Mouse (Mus musculus): ENCODE measurements around the gene Pafah1b3. TPM values are rescaled to one million over a fixed set of nuclear protein-coding genes. Genes with fewer than 3 reads are reported as not detected.
A peak's percentile ranks its signal among the peaks of the same experiment; 100 is the strongest.

Pafah1b3 gene
- polyA plus RNA-seq, 1 experiment from 2014 or later: 152 TPM

GRCm38 (mm10) chr7:25271651-25272444, 25.9 kb downstream of the Pafah1b3 start:
- DNase-seq (ENCODE audit: low spot score) (no peak), ATAC-seq (replicated peaks; ENCODE audit: low FRiP score, low read depth) (no peak)
- H3K9ac ChIP-seq (ENCODE audit: low read depth, low read length): no peak overlapping the region
- H3K9me3 ChIP-seq (replicated peaks; ENCODE audit: low read length): no peaks in the 10 kb centered on the region
- H3K36me3 ChIP-seq (ENCODE audit: insufficient read depth, low read length): peaks cover 22% of the 10 kb centered on the region
- WGBS: 93% methylated on average over 30 of the region's 30 CpGs
- no peak overlapping the region for H3K27ac ChIP-seq
- H3K4me1 ChIP-seq (replicated peaks; ENCODE audit: insufficient read depth, low read length): peaks cover 25% of the 10 kb centered on the region
- H3K4me2 ChIP-seq (ENCODE audit: low read length): no peak overlapping the region
- no peaks in the 10 kb centered on the region for H3K27me3 ChIP-seq (ENCODE audit: insufficient read depth, low read length)
- TF ChIP-seq CTCF (IDR thresholded peaks at IDR 0.05; ENCODE audit: low read depth): no peak
- no peak overlapping the region for H3K4me3 ChIP-seq (replicated peaks; ENCODE audit: low read depth, low read length)

- H3K4me3 ChIP-seq (replicated peaks; ENCODE audit: low read depth, low read length): no peak overlapping the region
- no peak overlapping the region for H3K4me2 ChIP-seq (ENCODE audit: low read length)
- no peak for ATAC-seq (replicated peaks; ENCODE audit: low FRiP score, low read depth)
- no peaks in the 10 kb centered on the region for H3K9me3 ChIP-seq (replicated peaks; ENCODE audit: low read length)
- WGBS: 82% methylated on average over 35 of the region's 35 CpGs
- H3K4me1 ChIP-seq (replicated peaks; ENCODE audit: insufficient read depth, low read length): peaks cover 20% of the 10 kb centered on the region
- no peak for TF ChIP-seq CTCF (IDR thresholded peaks at IDR 0.05; ENCODE audit: low read depth)
- no peak overlapping the region for H3K9ac ChIP-seq (ENCODE audit: low read depth, low read length)
- no peak for DNase-seq (ENCODE audit: low spot score)
- no peaks in the 10 kb centered on the region for H3K27me3 ChIP-seq (ENCODE audit: insufficient read depth, low read length)
- peaks cover 22% of the 10 kb centered on the region for H3K36me3 ChIP-seq (ENCODE audit: insufficient read depth, low read length)
- H3K27ac ChIP-seq: 0 out of 2 replicates have a peak overlapping the region, but pooled peaks have one; percentile 77
Observed at GRCm38 (mm10) chr7:25270652-25271633, 26.8 kb downstream of the Pafah1b3 start.

GRCm38 (mm10) chr7:25269545-25270271, 28.1 kb downstream of the Pafah1b3 start:
- peak overlapping the region; percentile 77 for H3K27ac ChIP-seq
- peak overlapping the region; percentile 71; the same call in 1 of the 2 replicates for H3K9ac ChIP-seq (ENCODE audit: low read depth, low read length)
- no peaks in the 10 kb centered on the region for H3K9me3 ChIP-seq (replicated peaks; ENCODE audit: low read length)
- H3K36me3 ChIP-seq (ENCODE audit: insufficient read depth, low read length): peaks cover 22% of the 10 kb centered on the region
- H3K27me3 ChIP-seq (ENCODE audit: insufficient read depth, low read length): no peaks in the 10 kb centered on the region
- DNase-seq (ENCODE audit: low spot score) (no peak), ATAC-seq (replicated peaks; ENCODE audit: low FRiP score, low read depth) (no peak)
- 0 out of 2 replicates have a peak, but pooled peaks have one; percentile 9 for TF ChIP-seq CTCF (IDR thresholded peaks at IDR 0.05; ENCODE audit: low read depth)
- no peak overlapping the region for H3K4me3 ChIP-seq (replicated peaks; ENCODE audit: low read depth, low read length)
- H3K4me1 ChIP-seq (replicated peaks; ENCODE audit: insufficient read depth, low read length): peaks cover 15% of the 10 kb centered on the region; the same call in 1 of the 2 replicates
- WGBS: 67% methylated on average over 8 of the region's 8 CpGs
- peak overlapping the region; percentile 80 for H3K4me2 ChIP-seq (ENCODE audit: low read length)

GRCm38 (mm10) chr7:25269029-25269428, 28.8 kb downstream of the Pafah1b3 start:
- Histone ChIP-seq H3K27me3 (ENCODE audit: insufficient read depth, low read length) (no peaks in the 10 kb centered on the region), H3K9ac (ENCODE audit: low read depth, low read length) (peak overlapping the region; percentile 71), H3K4me2 (ENCODE audit: low read length) (peak overlapping the region; percentile 80), H3K4me1 (replicated peaks; ENCODE audit: insufficient read depth, low read length) (peaks cover 15% of the 10 kb centered on the region; the same call in 1 of the 2 replicates), H3K36me3 (ENCODE audit: insufficient read depth, low read length) (peaks cover 22% of the 10 kb centered on the region), H3K9me3 (replicated peaks; ENCODE audit: low read length) (no peaks in the 10 kb centered on the region), H3K27ac (peak overlapping the region; percentile 77), H3K4me3 (replicated peaks; ENCODE audit: low read depth, low read length) (peak overlapping the region; percentile 65)
- no peak for DNase-seq (ENCODE audit: low spot score)
- 35% methylated on average over 4 of the region's 4 CpGs for WGBS
- ATAC-seq (replicated peaks; ENCODE audit: low FRiP score, low read depth): no peak
- TF ChIP-seq CTCF (IDR thresholded peaks at IDR 0.05; ENCODE audit: low read depth): no peak

GRCm38 (mm10) chr7:25268588-25268987, 29.2 kb downstream of the Pafah1b3 start:
- peaks cover 15% of the 10 kb centered on the region; the same call in 1 of the 2 replicates for H3K4me1 ChIP-seq (replicated peaks; ENCODE audit: insufficient read depth, low read length)
- peak overlapping the region; percentile 65 for H3K4me3 ChIP-seq (replicated peaks; ENCODE audit: low read depth, low read length)
- no peak for DNase-seq (ENCODE audit: low spot score)
- H3K4me2 ChIP-seq (ENCODE audit: low read length): peak overlapping the region; percentile 80
- H3K36me3 ChIP-seq (ENCODE audit: insufficient read depth, low read length): peaks cover 22% of the 10 kb centered on the region
- no peaks in the 10 kb centered on the region for H3K27me3 ChIP-seq (ENCODE audit: insufficient read depth, low read length)
- no peak for TF ChIP-seq CTCF (IDR thresholded peaks at IDR 0.05; ENCODE audit: low read depth)
- H3K9me3 ChIP-seq (replicated peaks; ENCODE audit: low read length): no peaks in the 10 kb centered on the region
- no peak for ATAC-seq (replicated peaks; ENCODE audit: low FRiP score, low read depth)
- H3K9ac ChIP-seq (ENCODE audit: low read depth, low read length): peak overlapping the region; percentile 71
- 2% methylated on average over 7 of the region's 7 CpGs for WGBS
- H3K27ac ChIP-seq: peak overlapping the region; percentile 77
